Mouse (Mus musculus) E14TG2a.4 (cell line): ENCODE measurements around the gene Rapgef5.

Experiments used
- CTCF ChIP-seq: conservative IDR thresholded peaks from 2 replicates; pipeline ENCODE4 v1.5.1; 2014; ENCODE audit warnings: low read length
- NANOG ChIP-seq: IDR thresholded peaks from 2 replicates; pipeline ENCODE4 v1.6.1; 2014; ENCODE audit warnings: borderline replicate concordance, low read length, mixed read lengths

- no peak for TF ChIP-seq CTCF
- TF ChIP-seq NANOG: no peak
These were observed 211.9 kb downstream of the Rapgef5 start for GRCm38 (mm10) chr12:117728178-117728611.
